Mouse (Mus musculus) erythroblast, embryonic 14.5 days (primary cell): Measurements from ENCODE around the gene Gm13285.

Source experiments
- GATA1 ChIP-seq: IDR thresholded peaks from 2 replicates; pipeline ENCODE4 v1.6.1; 2012; ENCODE audit warnings: low read length, inconsistent platforms, mixed read lengths
- TAL1 ChIP-seq: IDR thresholded peaks from 3 replicates; pipeline ENCODE4 v1.6.1; 2012; ENCODE audit warnings: low read length, inconsistent platforms, mixed read lengths

- TF ChIP-seq GATA1 (no peak), TAL1 (no peak)
Measured at GRCm38 (mm10) chr4:88849698-88850097, 50.2 kb downstream of the Gm13285 start, which contains the start of gene Ifna1.
